Mouse (Mus musculus) MEL-GATA-1-ER (cell line): ENCODE results near the gene Alkbh7.

Experiments
- DNase-seq: peaks from one replicate; pipeline ENCODE4 v3.0.0-alpha.2; 2012; ENCODE audit warnings: low read depth; ENCODE audit errors: extremely low read depth

The Alkbh7 gene

GRCm38 (mm10) chr17:56986105-56986805, 10.9 kb upstream of the Alkbh7 start:
- no peak for DNase-seq

- no peak for DNase-seq
These were observed 8.7 kb upstream of the Alkbh7 start for GRCm38 (mm10) chr17:56988441-56988840.

GRCm38 (mm10) chr17:56988921-56989430, 8.2 kb upstream of the Alkbh7 start:
- no peak for DNase-seq

GRCm38 (mm10) chr17:56989467-56990114, 7.5 kb upstream of the Alkbh7 start:
- peak; percentile 84 for DNase-seq

GRCm38 (mm10) chr17:56990115-56990746, 6.9 kb upstream of the Alkbh7 start, which contains the start of gene Clpp:
Gene Clpp (plus strand): TSS chr17:56990305.
- DNase-seq: peak; percentile 96

- no peak for DNase-seq
These were observed 6.2 kb upstream of the Alkbh7 start for GRCm38 (mm10) chr17:56990966-56991365.

- DNase-seq: no peak
These were observed 2.1 kb upstream of the Alkbh7 start for GRCm38 (mm10) chr17:56995046-56995445.

- DNase-seq: no peak
These were observed 633 bp upstream of the Alkbh7 start for GRCm38 (mm10) chr17:56996506-56996905.

GRCm38 (mm10) chr17:56999414-56999813, 2.3 kb downstream of the Alkbh7 start:
- DNase-seq: no peak

- no peak for DNase-seq
These were observed 3.0 kb downstream of the Alkbh7 start, which contains the start of gene Pspn for GRCm38 (mm10) chr17:56999968-57000609. Gene Pspn (minus strand): TSS chr17:57000018.

GRCm38 (mm10) chr17:57001228-57001627, 4.1 kb downstream of the Alkbh7 start:
- DNase-seq: no peak

GRCm38 (mm10) chr17:57003994-57004393, 6.9 kb downstream of the Alkbh7 start:
- peak; percentile 32 for DNase-seq

GRCm38 (mm10) chr17:57007137-57007905, 10.2 kb downstream of the Alkbh7 start:
- DNase-seq: no peak

- no peak for DNase-seq
These were observed 13.7 kb downstream of the Alkbh7 start for GRCm38 (mm10) chr17:57010911-57011235.

- peak; percentile 96 for DNase-seq
These were observed 14.3 kb downstream of the Alkbh7 start, which contains the start of the genes Gtf2f1 and Gm17949 for GRCm38 (mm10) chr17:57011236-57012141. Gene Gtf2f1 (minus strand): TSS chr17:57011288. Gene Gm17949 (plus strand): TSS chr17:57011469.

- no peak for DNase-seq
These were observed 15.2 kb downstream of the Alkbh7 start for GRCm38 (mm10) chr17:57012245-57012795.

- DNase-seq: no peak
These were observed 22.6 kb downstream of the Alkbh7 start for GRCm38 (mm10) chr17:57019693-57020092.

- no peak for DNase-seq
These were observed 23.8 kb downstream of the Alkbh7 start for GRCm38 (mm10) chr17:57020960-57021359.

- no peak for DNase-seq
These were observed 30.3 kb downstream of the Alkbh7 start for GRCm38 (mm10) chr17:57027471-57027870.
